Mouse (Mus musculus) liver, embryonic 13.5 days (tissue): ENCODE results near the gene Capn7. TPM values are rescaled to one million over a fixed set of nuclear protein-coding genes. Genes with fewer than 3 reads are reported as not detected.

ENCODE experiments used
- ATAC-seq: fragments of 200-750 bp; cut with Nextera tagmentation; 2 replicates; pipeline ENCODE4 v1.8.0; 2017; ENCODE audit warnings: low read depth, mild to moderate bottlenecking, moderate number of reproducible peaks, moderate library complexity
- DNase-seq: peaks from one replicate; pipeline ENCODE4 v3.0.0; 2022
- H3K27ac ChIP-seq: fragments of 300-500 bp; sonication (generic); 2 replicates; pipeline ENCODE4 v1.5.1; 2015; ENCODE audit warnings: moderate library complexity, mild to moderate bottlenecking, inconsistent platforms
- H3K27me3 ChIP-seq: fragments of 300-500 bp; sonication (generic); 2 replicates; pipeline ENCODE4 v1.6.1; 2015; ENCODE audit warnings: mild to moderate bottlenecking, inconsistent platforms
- H3K36me3 ChIP-seq: fragments of 300-500 bp; sonication (generic); 2 replicates; pipeline ENCODE4 v1.6.1; 2015; ENCODE audit warnings: mild to moderate bottlenecking, inconsistent platforms
- H3K4me1 ChIP-seq: fragments of 300-500 bp; sonication (generic); replicated peaks from 2 replicates; pipeline ENCODE4 v1.6.1; 2015; ENCODE audit warnings: inconsistent platforms
- H3K4me2 ChIP-seq: fragments of 300-500 bp; sonication (generic); 2 replicates; pipeline ENCODE4 v1.6.1; 2015; ENCODE audit warnings: inconsistent platforms, mild to moderate bottlenecking, moderate library complexity
- H3K4me3 ChIP-seq: fragments of 300-500 bp; sonication (generic); replicated peaks from 2 replicates; pipeline ENCODE4 v1.5.1; 2015; ENCODE audit warnings: mild to moderate bottlenecking, inconsistent platforms
- H3K9ac ChIP-seq: fragments of 300-500 bp; sonication (generic); 2 replicates; pipeline ENCODE4 v1.6.1; 2015; ENCODE audit warnings: mild to moderate bottlenecking, inconsistent platforms
- H3K9me3 ChIP-seq: fragments of 300-500 bp; sonication (generic); replicated peaks from 2 replicates; pipeline ENCODE4 v1.6.1; 2016; ENCODE audit warnings: inconsistent platforms
- WGBS: fragments of 180-500 bp; shearing (Covaris S2); methylation state at CpG from one replicate; pipeline ENCODE4 v1.1.7; 2015; ENCODE audit not compliant: insufficient replicate concordance; 5-methylcytosine and 5-hydroxymethylcytosine counted together
- polyA plus RNA-seq: library from polyadenylated mRNA; unstranded; fragments of >200 nt; fragmentation: Nextera tagmentation; extraction: Ambion mirVana; gene quantifications from 2 replicates; pipeline ENCODE4 v1.2.1, GENCODE M21; 2015

The Capn7 gene
- polyA plus RNA-seq, 1 experiment from 2014 or later: 18.1 TPM

DNA sequence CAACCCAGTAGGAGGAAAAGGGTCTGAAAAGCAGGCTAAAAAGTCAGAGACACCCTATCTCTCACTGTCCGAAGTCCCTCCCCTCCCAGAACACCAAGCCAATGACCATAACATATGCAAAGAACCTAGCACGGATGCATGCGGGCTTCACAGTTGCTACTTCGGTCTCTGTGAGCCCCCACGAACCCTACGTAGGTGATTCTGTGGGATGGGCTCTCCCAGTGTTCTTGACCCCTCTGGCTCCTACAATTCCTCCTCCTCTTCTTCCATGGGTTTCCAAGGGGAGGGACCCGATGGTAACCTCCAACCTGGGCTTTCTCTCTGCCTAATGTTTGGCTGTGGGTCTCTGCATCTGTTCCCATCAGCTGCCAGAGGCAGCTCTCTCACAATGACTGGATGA lies 9.7 kb upstream of the Capn7 start:
- DNase-seq (no peak), ATAC-seq (no peak)
- no peak overlapping the region for H3K27ac ChIP-seq
- no peak overlapping the region for H3K4me2 ChIP-seq
- H3K9ac ChIP-seq: no peak overlapping the region
- no peaks in the 10 kb centered on the region for H3K36me3 ChIP-seq
- H3K27me3 ChIP-seq: peaks cover 11% of the 10 kb centered on the region; the same call in 1 of the 2 replicates
- H3K9me3 ChIP-seq: no peaks in the 10 kb centered on the region
- H3K4me3 ChIP-seq: no peak overlapping the region
- 70% methylated on average over 7 of the region's 7 CpGs for whole genome bisulfite sequencing
- peaks cover 23% of the 10 kb centered on the region for H3K4me1 ChIP-seq

- peaks cover 11% of the 10 kb centered on the region for H3K27me3 ChIP-seq
- no peak overlapping the region for H3K4me3 ChIP-seq
- ATAC-seq: no peak
- no peak for DNase-seq
- 79% methylated on average over 1 of the region's 1 CpGs for WGBS
- H3K4me1 ChIP-seq: peaks cover 23% of the 10 kb centered on the region
- H3K36me3 ChIP-seq: no peaks in the 10 kb centered on the region
- no peak overlapping the region for H3K9ac ChIP-seq
- H3K4me2 ChIP-seq: no peak overlapping the region
- H3K27ac ChIP-seq: no peak overlapping the region
- no peaks in the 10 kb centered on the region for H3K9me3 ChIP-seq
Observed at GRCm38 (mm10) chr14:31327196-31327595, 9.2 kb upstream of the Capn7 start.

DNA sequence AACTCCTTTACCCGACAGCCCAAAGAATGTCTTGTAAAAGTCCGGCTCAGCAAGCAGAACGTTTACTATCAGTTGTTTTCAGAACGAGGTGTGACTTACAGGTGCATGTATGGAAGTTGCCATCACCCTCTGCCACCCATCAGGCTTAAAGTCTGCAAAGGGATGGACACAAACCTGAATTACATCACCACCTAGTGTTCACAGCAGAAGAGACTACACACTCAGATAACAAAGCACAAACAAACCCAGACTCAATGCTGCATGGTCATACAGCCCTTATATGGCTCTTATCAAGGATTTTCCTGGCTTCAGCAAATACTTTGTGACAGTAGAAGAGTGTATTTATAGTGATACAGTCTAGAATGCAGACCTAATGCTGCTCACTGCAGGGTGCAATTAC lies 8.8 kb upstream of the Capn7 start:
- H3K9ac ChIP-seq: no peak overlapping the region
- peaks cover 11% of the 10 kb centered on the region for H3K27me3 ChIP-seq
- H3K4me1 ChIP-seq: peaks cover 23% of the 10 kb centered on the region
- 63% methylated on average over 4 of the region's 4 CpGs for WGBS
- DNase-seq (no peak), ATAC-seq (peak; percentile 35; the same call in 1 of the 2 replicates)
- no peak overlapping the region for H3K4me2 ChIP-seq
- H3K36me3 ChIP-seq: no peaks in the 10 kb centered on the region
- H3K27ac ChIP-seq: no peak overlapping the region
- no peak overlapping the region for H3K4me3 ChIP-seq
- H3K9me3 ChIP-seq: no peaks in the 10 kb centered on the region

DNA sequence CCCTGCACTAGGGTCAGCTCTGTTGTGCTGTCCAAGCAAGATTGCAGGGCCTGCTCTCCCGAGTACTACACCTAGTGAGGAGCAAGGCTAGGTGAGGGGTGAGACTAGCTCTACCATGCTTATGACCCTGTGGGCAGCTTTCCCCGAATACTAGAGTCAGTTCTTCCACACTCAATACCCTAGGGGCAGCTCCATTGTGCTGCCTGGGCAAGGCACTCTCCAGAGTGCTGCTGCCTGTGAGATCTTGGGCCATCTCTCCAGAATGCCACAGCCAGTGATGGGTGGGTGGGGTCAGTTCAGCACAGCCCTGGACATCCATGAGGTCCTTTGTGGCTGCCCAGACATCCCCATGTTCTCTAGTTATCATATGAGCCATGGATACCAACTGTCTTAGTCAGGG lies 6.7 kb upstream of the Capn7 start:
- Histone ChIP-seq H3K27me3 (peaks cover 11% of the 10 kb centered on the region), H3K4me1 (peaks cover 7% of the 10 kb centered on the region), H3K9ac (no peak overlapping the region), H3K4me3 (no peak overlapping the region), H3K9me3 (no peaks in the 10 kb centered on the region), H3K4me2 (no peak overlapping the region), H3K36me3 (no peaks in the 10 kb centered on the region), H3K27ac (no peak overlapping the region)
- DNase-seq (no peak), ATAC-seq (no peak)
- WGBS: 30% methylated on average over 2 of the region's 2 CpGs

DNA sequence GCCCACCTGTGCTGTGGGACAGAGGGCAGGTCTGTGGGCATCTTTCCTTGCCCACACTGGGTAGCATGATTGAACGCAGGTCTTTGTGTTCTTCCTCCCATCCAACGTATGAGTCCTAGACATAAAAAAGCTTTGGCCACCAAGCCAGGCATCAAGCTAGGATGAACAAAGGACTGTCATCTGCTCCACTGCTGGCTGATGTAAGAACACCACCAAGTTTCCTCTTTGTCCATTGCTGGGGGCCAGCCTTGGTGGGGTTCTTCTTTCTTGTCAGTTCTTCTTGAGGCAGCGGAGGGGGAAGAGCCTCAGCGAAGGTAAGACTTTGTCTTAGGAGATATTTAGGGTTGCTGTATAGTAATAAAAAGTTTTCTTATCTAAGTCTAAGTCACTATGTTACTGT lies 5.5 kb upstream of the Capn7 start:
- ATAC-seq: no peak

GRCm38 (mm10) chr14:31335765-31336164 lies 673 bp upstream of the Capn7 start:
- Histone ChIP-seq H3K4me3 (peak overlapping the region; percentile 84), H3K4me2 (peak overlapping the region; percentile 75), H3K9ac (peak overlapping the region; percentile 67), H3K27me3 (peaks cover 4% of the 10 kb centered on the region), H3K4me1 (peaks cover 26% of the 10 kb centered on the region), H3K27ac (no peak overlapping the region), H3K36me3 (peaks cover 3% of the 10 kb centered on the region), H3K9me3 (no peaks in the 10 kb centered on the region)
- 46% methylated on average over 3 of the region's 3 CpGs for WGBS
- DNase-seq: no peak
- no peak for ATAC-seq

More for the DNA sequence above, 5.5 kb upstream of the Capn7 start:
- Histone ChIP-seq H3K9ac (no peak overlapping the region), H3K4me2 (no peak overlapping the region), H3K9me3 (no peaks in the 10 kb centered on the region), H3K36me3 (no peaks in the 10 kb centered on the region), H3K4me1 (peaks cover 9% of the 10 kb centered on the region), H3K27me3 (peaks cover 11% of the 10 kb centered on the region), H3K27ac (no peak overlapping the region), H3K4me3 (no peak overlapping the region)
- WGBS: 52% methylated on average over 4 of the region's 4 CpGs
- no peak for DNase-seq

GRCm38 (mm10) chr14:31337406-31337805 lies 968 bp downstream of the Capn7 start:
- Histone ChIP-seq H3K27me3 (no peaks in the 10 kb centered on the region), H3K27ac (peak overlapping the region; percentile 93), H3K9ac (peak overlapping the region; percentile 92), H3K4me3 (peak overlapping the region; percentile 84), H3K9me3 (no peaks in the 10 kb centered on the region), H3K4me2 (peak overlapping the region; percentile 75), H3K4me1 (peaks cover 26% of the 10 kb centered on the region), H3K36me3 (peaks cover 9% of the 10 kb centered on the region)
- 14% methylated on average over 7 of the region's 7 CpGs for WGBS
- no peak for DNase-seq
- ATAC-seq: no peak

GRCm38 (mm10) chr14:31337947-31338346 lies 1.5 kb downstream of the Capn7 start:
- H3K9me3 ChIP-seq: no peaks in the 10 kb centered on the region
- ATAC-seq: no peak
- peak overlapping the region; percentile 84 for H3K4me3 ChIP-seq
- H3K9ac ChIP-seq: peak overlapping the region; percentile 58
- DNase-seq: no peak
- peaks cover 27% of the 10 kb centered on the region for H3K4me1 ChIP-seq
- peak overlapping the region; percentile 75 for H3K4me2 ChIP-seq
- no peak overlapping the region for H3K27ac ChIP-seq
- no peaks in the 10 kb centered on the region for H3K27me3 ChIP-seq
- H3K36me3 ChIP-seq: peaks cover 9% of the 10 kb centered on the region

GRCm38 (mm10) chr14:31343241-31343640 lies 6.8 kb downstream of the Capn7 start:
- no peak for ATAC-seq
- H3K9ac ChIP-seq: no peak overlapping the region
- no peak for DNase-seq
- WGBS: 79% methylated on average over 8 of the region's 8 CpGs
- H3K36me3 ChIP-seq: peaks cover 33% of the 10 kb centered on the region
- no peaks in the 10 kb centered on the region for H3K9me3 ChIP-seq
- no peak overlapping the region for H3K4me3 ChIP-seq
- no peak overlapping the region for H3K27ac ChIP-seq
- no peak overlapping the region for H3K4me2 ChIP-seq
- H3K4me1 ChIP-seq: peaks cover 29% of the 10 kb centered on the region
- H3K27me3 ChIP-seq: no peaks in the 10 kb centered on the region

- Histone ChIP-seq H3K36me3 (peaks cover 41% of the 10 kb centered on the region), H3K4me3 (no peak overlapping the region), H3K9ac (no peak overlapping the region), H3K4me1 (peaks cover 23% of the 10 kb centered on the region), H3K9me3 (no peaks in the 10 kb centered on the region), H3K27ac (no peak overlapping the region), H3K4me2 (no peak overlapping the region), H3K27me3 (no peaks in the 10 kb centered on the region)
- DNase-seq (no peak), ATAC-seq (peak; percentile 51; the same call in 1 of the 2 replicates)
- WGBS: 14% methylated on average over 1 of the region's 1 CpGs
Observed at GRCm38 (mm10) chr14:31345367-31345766, 8.9 kb downstream of the Capn7 start.

DNA sequence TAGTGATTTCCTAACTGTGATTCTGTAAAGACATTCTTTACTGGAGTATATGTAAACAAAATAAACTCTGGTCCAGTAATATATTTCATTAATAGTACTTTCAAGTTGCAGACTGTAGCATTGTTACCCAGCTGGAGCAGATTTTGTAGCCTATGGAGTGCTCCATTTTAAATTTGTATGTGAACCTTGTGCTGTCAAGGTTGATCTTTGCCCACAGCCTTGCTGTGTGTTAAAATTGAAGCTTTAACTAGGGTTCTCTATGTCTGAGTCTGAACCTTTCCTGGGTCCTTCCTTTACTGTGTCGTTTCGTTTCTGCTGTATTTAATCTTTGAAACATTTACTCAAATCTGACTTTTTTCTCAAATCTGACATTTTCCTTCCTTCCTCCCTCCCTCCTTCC lies 25.8 kb downstream of the Capn7 start:
- Histone ChIP-seq H3K9me3 (no peaks in the 10 kb centered on the region), H3K36me3 (peaks cover 61% of the 10 kb centered on the region), H3K4me2 (no peak overlapping the region), H3K4me3 (no peak overlapping the region), H3K27ac (no peak overlapping the region), H3K27me3 (no peaks in the 10 kb centered on the region), H3K9ac (no peak overlapping the region), H3K4me1 (peaks cover 8% of the 10 kb centered on the region)
- WGBS: 84% methylated on average over 2 of the region's 2 CpGs
- no peak for DNase-seq
- no peak for ATAC-seq

- no peak overlapping the region for H3K4me3 ChIP-seq
- ATAC-seq (peak; percentile 89), DNase-seq (peak; percentile 25)
- 51% methylated on average over 4 of the region's 4 CpGs for WGBS
- H3K9ac ChIP-seq: no peak overlapping the region
- H3K27ac ChIP-seq: no peak overlapping the region; the same call in 1 of the 2 replicates
- peaks cover 63% of the 10 kb centered on the region for H3K36me3 ChIP-seq
- no peak overlapping the region for H3K4me2 ChIP-seq
- no peaks in the 10 kb centered on the region for H3K27me3 ChIP-seq
- peaks cover 8% of the 10 kb centered on the region for H3K4me1 ChIP-seq
- no peaks in the 10 kb centered on the region for H3K9me3 ChIP-seq
Observed at GRCm38 (mm10) chr14:31364589-31364988, 28.2 kb downstream of the Capn7 start.
